Mouse (Mus musculus) thymus, postnatal 36 days (tissue): Measurements from ENCODE around the gene Arpp19.

Experiments used
- DNase-seq, 2 experiments: peaks; one replicate each; pipeline ENCODE4 v3.0.0; 2022; ENCODE audit warnings: mixed read lengths in 2 of 2

The Arpp19 gene

DNA sequence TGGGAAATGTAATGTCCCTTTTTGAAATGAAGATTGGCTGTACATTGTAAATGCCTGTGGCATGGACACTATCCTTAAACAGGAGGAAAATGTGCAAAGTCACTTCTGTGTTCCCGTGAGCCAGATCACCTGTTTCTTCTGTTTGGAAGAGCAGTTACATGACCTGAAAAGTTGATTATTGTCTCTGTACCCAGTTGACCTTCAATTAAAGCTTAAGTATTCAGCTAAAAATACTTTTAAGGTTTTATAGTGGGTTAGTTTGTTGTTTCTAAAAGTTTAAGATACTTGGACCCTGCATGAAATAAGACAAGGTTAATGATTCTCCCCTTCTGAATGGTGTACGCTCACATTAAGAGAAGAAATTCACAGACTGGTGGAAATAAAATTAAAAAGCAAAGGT lies 3.2 kb downstream of the Arpp19 start:
- DNase-seq = no peak

DNA sequence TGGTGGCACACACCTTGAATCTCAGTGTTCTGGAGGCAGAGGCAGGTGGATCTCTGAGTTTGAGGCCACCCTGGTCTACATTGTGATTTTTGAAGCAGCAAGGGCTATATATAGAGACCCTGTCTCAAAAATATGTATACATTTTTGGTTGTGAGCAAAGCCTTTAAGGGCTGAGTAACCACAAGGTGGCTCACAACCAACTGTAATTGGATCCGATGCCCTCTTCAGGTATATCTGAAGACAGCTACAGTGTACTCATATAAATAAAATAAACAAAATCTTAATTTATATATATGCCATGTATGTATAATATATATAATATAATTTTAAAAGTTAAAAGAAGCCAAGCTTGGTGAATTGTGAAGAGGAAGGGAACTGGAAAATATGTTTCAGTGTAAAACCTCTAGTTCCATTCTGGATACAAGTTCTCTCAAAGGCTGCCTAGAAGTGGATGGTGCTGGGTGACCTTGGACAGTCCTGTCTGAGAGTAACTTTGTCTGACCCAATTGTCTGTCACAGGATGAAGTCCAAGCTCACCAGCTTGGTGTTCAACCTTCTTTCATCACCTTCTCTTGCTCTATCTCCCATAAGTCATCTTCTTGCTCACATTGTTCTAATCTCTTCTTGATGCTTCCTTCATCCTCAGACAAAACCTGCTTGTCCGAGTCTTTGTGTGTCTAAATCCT lies 4.6 kb downstream of the Arpp19 start:
- no peak for DNase-seq

DNA sequence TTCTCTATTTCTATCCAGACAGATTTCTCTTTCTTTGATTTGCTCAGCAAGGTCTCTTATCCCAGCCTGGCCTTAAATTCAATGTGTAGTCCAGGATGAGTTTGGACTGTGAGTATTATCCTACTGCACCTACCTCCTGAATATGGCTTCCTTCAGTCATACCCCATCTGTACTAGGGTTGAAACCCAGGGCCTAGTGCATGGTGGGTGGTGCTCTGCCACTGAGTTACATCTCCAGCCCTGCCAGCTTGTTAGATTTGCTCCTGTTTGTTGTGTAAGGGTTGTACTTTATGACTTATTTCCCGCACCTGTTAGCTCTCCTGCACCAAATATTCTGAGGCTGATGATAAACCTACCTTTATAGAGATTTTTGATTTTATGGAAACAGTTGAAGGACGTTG lies 5.8 kb downstream of the Arpp19 start:
- DNase-seq = no peak

DNA sequence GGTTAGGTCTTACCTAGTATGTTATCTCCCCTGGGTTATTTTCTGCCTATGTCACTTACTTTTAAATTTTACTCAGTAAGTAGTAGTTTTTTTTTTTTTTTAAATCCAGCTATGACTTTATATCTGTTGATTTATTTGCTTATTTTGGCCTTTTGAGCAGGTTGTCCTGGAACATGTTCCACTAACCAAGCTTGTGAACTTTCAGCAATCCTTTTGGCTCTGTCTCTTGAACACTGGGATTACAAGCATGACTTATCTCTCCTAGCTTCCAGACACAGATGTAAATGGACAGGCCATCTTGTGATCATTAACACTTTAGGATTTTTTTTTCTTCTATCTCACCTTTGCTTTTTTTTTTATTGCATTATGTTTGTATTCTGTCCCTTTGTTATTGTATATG lies 9.7 kb downstream of the Arpp19 start:
- DNase-seq = no peak

DNA sequence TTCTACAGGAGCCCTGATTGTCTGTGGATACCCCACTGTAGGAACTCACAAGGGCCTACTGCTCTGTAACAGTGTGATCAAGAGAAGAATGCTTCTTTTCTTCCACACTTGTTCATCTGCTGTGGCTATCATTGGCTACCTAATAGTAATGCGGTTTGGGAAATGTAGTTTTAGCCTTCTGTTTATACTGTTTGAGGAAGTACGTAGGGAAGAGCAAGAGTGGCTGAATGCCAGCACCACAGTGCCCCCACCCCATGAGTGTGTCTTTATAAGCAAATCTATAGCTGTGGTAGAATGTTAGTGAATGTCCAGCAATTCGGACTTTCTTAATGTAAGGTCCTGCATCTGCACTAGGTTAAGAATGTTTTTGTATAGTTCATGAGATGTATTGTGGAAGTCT lies 11.7 kb downstream of the Arpp19 start:
- no peak for DNase-seq

DNA sequence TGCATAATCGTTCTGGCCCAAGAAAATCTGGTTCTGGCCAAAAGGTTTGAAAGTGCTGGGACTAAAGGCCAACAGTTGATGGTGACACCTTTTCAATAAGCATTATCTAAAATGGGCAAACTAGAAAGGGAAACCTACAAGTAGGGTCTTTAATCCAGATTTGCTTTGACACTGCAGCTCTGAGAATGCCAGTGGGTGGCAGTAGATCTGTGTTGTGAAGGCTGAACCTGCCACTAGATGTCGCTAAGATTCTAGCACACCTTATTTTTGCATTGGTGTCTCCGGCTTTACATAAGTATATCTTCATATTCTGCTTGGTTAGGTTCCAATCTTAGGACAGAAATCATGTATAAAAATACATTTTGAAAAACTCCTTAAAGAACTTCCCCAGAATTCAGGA lies 12.6 kb downstream of the Arpp19 start:
- peak; percentile 35 to 52 for DNase-seq

DNA sequence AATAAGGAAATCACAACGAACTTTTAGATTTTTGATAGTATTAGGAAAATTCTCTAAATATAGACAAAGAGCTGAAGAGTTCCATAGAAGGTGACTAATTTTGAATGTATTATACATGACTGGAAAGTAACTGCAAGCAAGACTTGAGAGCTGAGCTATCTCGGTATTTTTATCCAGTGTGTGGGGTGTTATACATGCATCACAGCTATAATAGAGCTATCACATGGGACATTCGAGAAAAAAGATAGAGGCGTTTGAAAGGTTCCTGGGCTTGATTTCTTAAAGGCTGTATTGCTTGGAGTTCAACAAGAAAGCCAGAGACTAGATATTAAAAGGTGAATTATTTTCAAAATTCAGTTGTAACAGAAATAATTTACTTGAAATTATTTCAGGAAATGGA lies 14.4 kb downstream of the Arpp19 start:
- DNase-seq = no peak

DNA sequence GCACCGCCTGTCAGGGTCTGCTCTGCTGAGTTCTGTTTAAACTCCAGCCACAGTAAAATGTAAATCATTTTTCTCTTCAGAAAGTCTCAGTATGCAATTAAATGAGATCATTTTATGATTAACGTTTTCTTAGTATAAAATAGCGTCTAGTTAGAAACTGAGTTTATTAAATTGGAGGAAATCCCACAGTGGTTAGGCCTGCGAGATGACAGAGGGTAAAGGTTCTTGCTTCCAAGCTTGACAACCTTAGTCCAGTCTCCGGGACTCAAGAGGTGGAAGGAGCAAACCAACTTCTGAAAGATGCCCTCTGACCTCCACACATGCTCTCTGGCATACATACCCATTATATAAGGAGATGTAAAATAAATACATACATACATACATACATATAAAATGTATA lies 17.6 kb downstream of the Arpp19 start:
- DNase-seq = no peak

DNA sequence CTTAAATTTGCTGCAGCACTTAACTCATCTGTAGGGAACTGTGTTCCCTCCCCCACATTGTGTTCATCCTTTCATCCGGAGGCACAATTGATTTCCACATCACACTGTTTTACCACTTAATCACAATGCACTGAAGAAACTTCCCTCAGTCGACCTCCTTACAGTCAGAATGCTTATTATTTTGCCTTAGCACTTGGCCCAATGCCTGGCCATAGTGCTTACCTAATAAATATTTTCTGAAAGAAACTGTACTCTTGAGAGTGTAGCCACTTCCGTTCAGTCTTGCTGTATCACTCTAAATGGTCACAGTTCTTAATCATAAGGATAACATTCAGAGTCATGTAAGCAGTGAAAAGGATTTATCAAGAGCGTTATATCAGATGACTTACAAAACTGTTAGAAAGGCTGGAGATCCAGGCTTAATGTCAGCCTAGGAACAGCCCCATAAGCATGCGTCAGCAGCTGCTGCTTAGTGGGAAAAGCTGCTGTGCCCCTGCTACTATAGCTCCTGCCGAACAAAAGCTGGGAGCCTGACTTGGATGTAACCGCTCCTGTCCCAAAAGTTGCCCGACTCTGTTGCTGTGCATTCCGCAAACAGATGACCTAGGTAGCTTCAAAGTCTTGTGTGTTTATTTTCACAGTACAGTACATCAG lies 27.4 kb downstream of the Arpp19 start:
- DNase-seq = no peak

DNA sequence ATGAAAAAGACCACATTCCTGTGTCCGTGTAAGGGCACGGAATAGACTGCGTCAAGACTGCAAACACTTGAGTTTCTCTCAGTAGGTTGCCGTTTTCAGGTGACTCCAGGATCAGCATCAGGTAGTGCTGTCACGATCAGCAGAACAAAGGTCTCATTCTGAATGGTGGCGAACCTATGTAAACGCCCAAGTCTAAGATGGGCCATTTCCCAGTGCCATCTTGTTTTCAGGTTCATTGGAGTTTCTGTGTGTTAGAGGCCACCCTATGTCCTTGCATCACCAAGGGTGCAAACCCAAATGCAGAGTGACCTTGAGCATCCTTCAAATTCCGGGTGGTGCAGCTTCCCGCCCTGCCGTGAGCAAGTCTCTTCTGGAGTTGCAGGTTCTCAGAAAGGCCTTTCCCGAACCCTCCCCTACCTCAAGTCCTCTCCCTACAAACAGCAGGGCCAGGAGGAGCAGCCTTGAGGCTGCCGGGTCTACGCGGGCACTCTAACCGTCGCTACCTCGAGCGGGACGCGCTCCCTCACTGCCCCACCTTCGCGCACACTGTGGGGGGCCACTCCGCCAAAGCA lies 33.1 kb downstream of the Arpp19 start, which contains the start of gene Myo5a:
Gene Myo5a (plus strand): TSS at position 559 of the 572 bp plus-strand sequence.
- no peak for DNase-seq

DNA sequence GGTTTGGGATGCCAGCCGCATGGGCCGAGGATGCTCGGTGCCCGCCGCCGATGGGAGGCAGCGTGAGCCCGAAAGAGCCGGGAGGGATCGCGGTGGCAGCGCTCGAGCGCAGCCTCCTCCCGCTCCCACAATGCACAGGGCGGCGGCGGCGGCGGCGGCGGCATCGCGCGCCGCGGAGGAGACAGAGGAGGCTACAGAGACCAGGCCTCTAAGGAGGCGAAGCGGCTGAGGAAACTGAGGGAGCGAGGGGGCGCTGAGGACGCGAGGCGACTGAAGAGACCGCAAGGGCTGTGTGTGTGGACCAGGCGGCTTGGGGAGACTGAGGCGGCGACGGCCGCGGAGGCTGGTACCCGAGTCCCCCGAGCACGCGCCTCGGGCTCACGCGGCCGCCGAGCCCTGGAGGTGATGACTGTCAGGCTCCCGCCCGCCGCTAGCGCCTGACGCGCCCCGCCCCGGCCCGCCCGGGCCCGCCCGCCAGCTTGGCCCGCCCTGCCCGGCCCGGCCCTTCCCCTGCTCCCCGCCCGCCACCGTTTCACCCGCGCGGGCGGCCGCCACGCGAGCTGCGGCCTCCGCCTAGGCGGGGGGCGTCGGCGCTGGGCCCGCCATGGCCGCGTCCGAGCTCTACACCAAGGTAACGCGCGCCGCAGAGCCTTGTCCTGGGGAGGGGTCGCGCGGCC lies 33.8 kb downstream of the Arpp19 start:
- peak; percentile 75 to 81 for DNase-seq

DNA sequence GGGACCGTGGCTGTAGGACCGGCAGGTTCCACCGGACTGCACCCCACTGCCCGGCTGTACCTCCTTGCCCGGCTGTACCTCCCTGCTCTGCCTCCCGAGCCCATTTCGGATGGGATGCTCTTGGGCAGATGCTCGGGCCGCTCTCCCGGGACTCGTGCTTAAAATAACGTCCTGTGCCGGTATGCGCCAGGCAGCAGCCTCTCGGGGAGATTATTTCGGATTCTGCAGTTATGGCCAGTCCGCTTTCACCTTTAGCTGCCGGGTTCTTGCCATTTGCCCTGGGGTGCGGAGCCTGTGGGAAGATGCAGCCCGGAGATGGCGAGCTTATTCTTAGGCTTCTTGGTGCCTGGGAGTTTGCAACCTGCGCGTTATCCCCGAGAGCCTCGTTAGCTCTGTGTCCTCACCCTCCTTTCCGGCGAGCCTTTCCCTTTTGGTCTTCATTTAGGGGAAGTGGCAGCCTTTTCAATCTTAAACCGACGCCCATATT lies 34.3 kb downstream of the Arpp19 start:
- DNase-seq = no peak

DNA sequence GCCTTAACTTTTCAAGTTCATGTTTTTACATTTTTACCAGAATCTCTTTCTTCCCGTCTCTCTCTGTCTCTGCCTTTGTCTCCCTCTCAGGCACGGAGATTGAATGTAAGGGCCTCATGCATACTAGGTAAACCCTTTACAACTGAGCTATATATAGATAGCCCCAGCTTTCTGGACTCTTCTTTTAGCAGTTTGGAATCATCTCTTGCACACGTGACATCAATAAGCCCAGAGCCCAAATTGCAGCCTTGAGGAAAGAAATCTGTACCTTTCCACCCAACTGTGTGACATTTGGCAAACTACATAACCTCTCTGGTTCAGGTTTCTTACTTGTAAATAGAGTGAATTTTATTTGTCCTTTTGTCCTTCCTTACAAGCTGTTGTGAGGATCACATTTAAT lies 34.9 kb downstream of the Arpp19 start:
- DNase-seq = no peak

DNA sequence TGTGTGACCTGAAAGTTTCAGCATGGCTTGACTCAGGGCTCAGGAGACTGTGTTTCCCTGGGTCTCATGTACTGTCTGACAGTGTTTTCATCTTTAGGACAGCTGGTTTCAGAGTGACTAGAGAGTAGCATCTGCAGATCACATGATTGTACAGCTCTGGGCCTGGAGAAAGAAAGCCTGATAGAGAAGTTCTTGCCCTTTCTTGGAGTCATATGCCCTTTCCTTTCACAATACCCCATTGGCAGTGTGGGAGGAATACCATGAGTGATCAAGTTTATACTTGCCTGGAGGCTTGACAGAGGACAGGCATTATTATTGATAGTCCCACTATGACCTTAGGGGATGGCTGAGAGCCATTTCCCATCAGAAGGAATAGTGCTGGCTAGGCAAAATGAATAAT lies 39.8 kb downstream of the Arpp19 start:
- no peak for DNase-seq

DNA sequence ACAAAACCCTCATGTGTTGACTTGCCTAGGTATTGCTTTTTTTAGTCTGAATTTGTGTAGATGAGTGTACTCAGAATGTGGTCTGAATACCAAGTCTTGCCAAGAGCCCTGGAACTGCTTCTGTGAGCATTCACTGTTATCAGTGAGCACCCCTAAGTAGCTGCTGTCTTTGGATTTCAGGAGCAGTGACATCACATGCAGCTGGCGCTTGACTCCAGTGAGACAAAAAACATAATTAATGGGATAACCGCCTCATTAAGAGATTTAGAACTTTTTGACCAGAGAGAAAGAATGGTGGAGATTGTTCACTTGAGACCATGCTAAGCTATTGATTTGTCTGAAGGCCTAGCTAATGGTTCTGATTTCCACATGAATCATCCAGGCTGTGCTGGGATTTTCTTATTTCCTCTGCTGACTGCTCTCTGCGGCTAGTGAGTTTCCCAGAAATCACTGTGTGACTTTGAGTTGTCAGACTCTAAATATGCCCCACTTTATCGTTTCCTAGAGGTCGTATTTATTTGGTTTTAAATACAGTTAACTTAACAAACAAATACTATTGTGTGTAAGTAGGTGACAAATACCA lies 47.9 kb downstream of the Arpp19 start:
- no peak for DNase-seq

DNA sequence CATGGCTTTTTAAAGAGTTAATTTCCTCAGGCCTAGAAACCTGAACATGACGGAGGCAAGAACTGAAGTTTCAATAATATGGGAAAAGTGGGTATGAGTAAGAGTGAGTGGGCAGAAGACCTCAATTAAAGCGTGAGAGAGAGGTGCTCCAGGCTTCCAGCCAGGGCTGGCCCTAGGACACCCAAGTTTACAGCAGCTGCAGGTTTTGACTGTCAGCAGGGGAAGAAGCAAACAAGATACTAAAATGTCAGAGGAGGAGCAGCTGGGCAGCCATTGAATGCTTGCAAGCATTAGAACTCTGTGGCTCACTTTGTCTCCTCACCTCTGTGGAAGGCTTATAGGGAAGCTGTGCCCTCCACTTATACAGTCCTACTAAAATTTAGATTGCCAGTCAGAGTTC lies 50.4 kb downstream of the Arpp19 start:
- DNase-seq = no peak

DNA sequence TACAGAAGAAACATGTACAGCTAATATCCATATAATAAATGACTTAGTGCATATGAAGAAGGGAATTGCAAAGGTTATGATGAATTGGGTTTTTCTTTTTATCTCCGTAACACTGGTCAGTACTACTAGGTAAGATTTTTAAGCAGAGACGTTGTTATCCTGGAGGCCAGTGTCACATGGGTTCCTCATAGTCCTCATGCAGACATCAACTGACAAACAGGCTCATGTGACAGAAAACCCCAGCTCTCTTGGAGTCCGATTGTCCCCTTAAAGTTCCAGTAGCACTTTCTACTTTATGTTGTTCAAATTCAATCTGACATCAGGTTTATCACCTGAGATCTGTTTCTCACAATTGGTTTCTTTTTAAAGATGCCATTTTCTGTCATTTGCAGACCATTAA lies 51.9 kb downstream of the Arpp19 start:
- no peak for DNase-seq

DNA sequence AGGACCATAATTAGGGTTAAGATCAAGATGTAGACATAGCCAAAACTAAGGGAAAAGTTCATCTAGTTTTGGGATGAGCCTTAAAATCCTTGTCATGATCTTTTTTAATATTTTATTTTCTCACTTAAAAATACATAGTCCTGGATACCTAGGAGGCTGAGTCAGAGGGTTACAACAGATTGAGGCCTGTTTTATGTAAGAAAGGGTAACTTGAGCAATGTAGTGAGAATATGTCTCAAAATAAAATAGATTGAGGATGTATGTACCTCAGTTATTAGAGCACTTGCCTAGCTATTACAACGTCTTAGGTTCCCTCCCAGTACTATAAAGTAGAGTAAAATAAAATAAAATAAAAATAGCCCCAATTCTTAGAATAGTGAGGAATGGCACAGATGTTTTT lies 54.7 kb downstream of the Arpp19 start:
- DNase-seq = no peak

DNA sequence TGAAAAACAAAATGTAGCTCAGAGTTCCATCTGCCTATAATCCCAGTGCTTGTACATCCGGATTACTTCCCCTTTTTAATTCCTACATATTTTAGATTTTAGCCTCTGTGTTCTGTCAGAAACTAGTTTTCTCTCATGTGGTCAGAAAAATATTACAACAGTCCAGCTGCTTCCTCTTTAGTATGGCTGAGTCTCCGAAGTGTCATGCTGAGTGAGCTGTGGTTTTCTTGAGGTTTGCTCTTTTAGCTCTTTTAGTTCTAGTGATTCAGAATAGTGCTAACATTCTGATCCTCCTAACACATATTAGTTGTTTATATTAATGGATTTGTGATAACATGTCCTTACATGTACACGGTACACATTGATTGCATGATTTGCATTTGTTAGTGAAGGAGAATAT lies 57.3 kb downstream of the Arpp19 start:
- DNase-seq = no peak

DNA sequence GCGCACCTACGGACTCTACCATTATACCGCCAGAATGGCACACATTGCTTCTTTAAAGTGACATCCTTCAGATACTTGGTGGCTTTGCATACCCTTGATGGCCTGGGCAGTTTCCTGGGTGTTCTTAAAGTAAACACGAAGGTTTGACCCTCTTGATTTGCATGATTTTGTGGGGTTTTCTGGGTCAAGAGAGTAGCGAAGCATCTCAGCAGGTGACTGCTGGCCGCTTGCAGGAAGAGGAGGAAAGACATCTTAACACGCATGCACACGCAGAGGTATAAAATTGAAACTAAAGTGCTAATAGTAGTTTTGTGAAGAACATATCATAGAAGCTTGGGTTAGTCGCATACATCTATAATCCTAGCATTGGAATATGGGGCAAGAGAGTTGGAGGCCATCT lies 61.5 kb downstream of the Arpp19 start:
- DNase-seq = no peak

DNA sequence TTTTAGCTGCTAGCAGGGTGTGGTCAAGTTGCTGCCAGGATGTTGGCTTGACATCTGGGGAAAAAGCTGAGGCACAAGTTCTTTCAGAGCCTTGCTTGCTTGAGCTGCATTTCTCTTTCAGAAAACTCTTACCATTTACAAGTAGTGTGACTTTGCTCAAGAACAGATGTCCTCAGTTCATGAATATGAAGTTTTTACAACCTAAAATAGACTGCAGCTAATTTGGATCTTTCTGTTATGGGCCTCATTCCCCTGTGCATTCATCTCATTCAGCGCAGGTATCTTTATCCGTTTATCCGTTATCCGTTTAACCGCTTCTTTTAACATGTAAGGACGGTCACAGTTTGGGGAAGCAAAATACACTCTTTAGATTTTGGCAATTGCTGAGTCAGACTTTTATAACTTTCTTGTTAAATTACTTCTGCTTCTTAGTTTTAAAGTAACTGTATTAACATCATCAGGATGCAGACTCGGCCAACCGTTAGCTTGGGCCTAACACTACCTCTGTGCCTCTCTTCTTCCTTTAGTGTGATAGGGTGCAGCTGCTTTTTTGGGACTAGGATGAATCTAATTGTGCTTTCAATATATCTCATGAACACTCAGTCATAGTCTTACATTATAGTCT lies 62.9 kb downstream of the Arpp19 start:
- DNase-seq = no peak

DNA sequence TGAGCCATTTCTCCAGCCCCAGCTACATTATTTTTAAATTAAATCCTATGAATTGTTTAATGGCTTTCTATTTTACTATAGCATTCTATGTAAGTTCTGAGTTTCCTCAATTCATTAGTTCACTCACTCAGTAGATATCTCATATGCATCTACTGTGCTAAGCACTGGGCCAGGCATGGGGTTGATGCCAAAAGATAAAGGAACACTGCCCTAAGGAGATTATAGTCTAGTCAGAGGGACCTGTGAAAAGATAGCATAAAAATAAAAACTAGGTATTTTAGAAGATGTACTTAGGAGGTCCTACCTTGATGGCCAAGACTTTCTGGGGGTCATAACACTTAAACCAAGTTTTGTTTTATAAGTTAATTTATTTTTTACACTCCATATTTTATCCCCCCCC lies 64.7 kb downstream of the Arpp19 start:
- no peak for DNase-seq
